Mouse (Mus musculus): ENCODE measurements around the gene Btf3l4.

Btf3l4 gene

GRCm38 (mm10) chr4:108825677-108826076 is 7.7 kb downstream of the Btf3l4 start:
- ATAC-seq (ENCODE audit: low TSS enrichment) = no peak

GRCm38 (mm10) chr4:108811550-108811949 is 21.9 kb downstream of the Btf3l4 start:
- ATAC-seq (ENCODE audit: low TSS enrichment) = no peak

GRCm38 (mm10) chr4:108811142-108811541 is 22.3 kb downstream of the Btf3l4 start:
- ATAC-seq (ENCODE audit: low TSS enrichment) = no peak

- ATAC-seq (ENCODE audit: low TSS enrichment) = peak; percentile 80
Measured at GRCm38 (mm10) chr4:108803535-108803934, 29.9 kb downstream of the Btf3l4 start.

GRCm38 (mm10) chr4:108798083-108798830 is 35.2 kb downstream of the Btf3l4 start:
- peak; percentile 55; the same call in 1 of the 2 replicates for ATAC-seq (ENCODE audit: low TSS enrichment)

GRCm38 (mm10) chr4:108796701-108797100 is 36.7 kb downstream of the Btf3l4 start:
- ATAC-seq (ENCODE audit: low TSS enrichment) = no peak

- no peak for ATAC-seq (ENCODE audit: low TSS enrichment)
Measured at GRCm38 (mm10) chr4:108793941-108794340, 39.5 kb downstream of the Btf3l4 start.

- ATAC-seq (ENCODE audit: low TSS enrichment) = no peak
Measured at GRCm38 (mm10) chr4:108790507-108790906, 42.9 kb downstream of the Btf3l4 start.

GRCm38 (mm10) chr4:108789258-108789936 is 44.0 kb downstream of the Btf3l4 start:
- ATAC-seq (ENCODE audit: low TSS enrichment) = no peak

GRCm38 (mm10) chr4:108782421-108783085 is 50.9 kb downstream of the Btf3l4 start:
- peak; percentile 36 for ATAC-seq (ENCODE audit: low TSS enrichment)

GRCm38 (mm10) chr4:108781596-108781995 is 51.8 kb downstream of the Btf3l4 start:
- peak; percentile 15; the same call in 1 of the 2 replicates for ATAC-seq (ENCODE audit: low TSS enrichment)

GRCm38 (mm10) chr4:108780864-108781205 is 52.6 kb downstream of the Btf3l4 start:
- ATAC-seq (ENCODE audit: low TSS enrichment) = no peak

GRCm38 (mm10) chr4:108780057-108780863 is 53.2 kb downstream of the Btf3l4 start, which contains the start of gene Zfyve9:
TSS of gene Zfyve9 (minus strand) at chr4:108780798.
- ATAC-seq (ENCODE audit: low TSS enrichment) = peak; percentile 72

GRCm38 (mm10) chr4:108779763-108780056 is 53.7 kb downstream of the Btf3l4 start:
- ATAC-seq (ENCODE audit: low TSS enrichment) = peak; percentile 38

GRCm38 (mm10) chr4:108768527-108768926 is 64.9 kb downstream of the Btf3l4 start:
- ATAC-seq (ENCODE audit: low TSS enrichment) = no peak
